Mouse (Mus musculus) ES-E14 (cell line): ENCODE results near the gene Gm14137. TPM values are rescaled to one million over a fixed set of nuclear protein-coding genes. Genes with fewer than 3 reads are reported as not detected.

Source experiments
- DNase-seq: peaks from one replicate; pipeline ENCODE4 v3.0.0-alpha.2; 2013; ENCODE audit warnings: low read depth, low spot score
- H3K27ac ChIP-seq: 2 replicates; pipeline ENCODE4 v1.5.1; 2012; ENCODE audit warnings: low read depth, mild to moderate bottlenecking, low read length, moderate library complexity, mixed read lengths; ENCODE audit not compliant: poor library complexity, insufficient read depth, severe bottlenecking
- H3K36me3 ChIP-seq: 2 replicates; pipeline ENCODE4 v1.6.1; 2012; ENCODE audit warnings: mild to moderate bottlenecking, low read length, moderate library complexity, mixed read lengths; ENCODE audit not compliant: control insufficient read depth, poor library complexity, insufficient read depth, severe bottlenecking
- H3K4me1 ChIP-seq, 2 experiments: fragments of 150-350 bp in 1 of 2; sonication (generic) in 1 of 2; 2 replicates each; pipeline ENCODE4 v1.6.1; 2012; ENCODE audit warnings: low read length in 2 of 2, mild to moderate bottlenecking in 1 of 2, mixed read lengths in 1 of 2; ENCODE audit not compliant: control insufficient read depth in 2 of 2, insufficient read depth in 2 of 2, poor library complexity in 1 of 2
- H3K4me3 ChIP-seq, 2 experiments: fragments of 150-350 bp in 1 of 2; sonication (generic) in 1 of 2; 2 replicates each; pipeline ENCODE4 v1.5.1; 2012; ENCODE audit warnings: low read length in 2 of 2, low read depth in 1 of 2, mild to moderate bottlenecking in 1 of 2, mixed read lengths in 1 of 2; ENCODE audit not compliant: insufficient read depth in 1 of 2, poor library complexity in 1 of 2, severe bottlenecking in 1 of 2
- H3K9ac ChIP-seq: 2 replicates; pipeline ENCODE4 v1.6.1; 2012; ENCODE audit warnings: low read depth, mild to moderate bottlenecking, low read length, mixed read lengths; ENCODE audit not compliant: poor library complexity, insufficient read depth, severe bottlenecking
- H3K9me3 ChIP-seq: fragments of 150-350 bp; sonication (generic); 2 replicates; pipeline ENCODE4 v1.6.1; 2012; ENCODE audit warnings: low read depth, mild to moderate bottlenecking, low read length; ENCODE audit not compliant: control insufficient read depth, insufficient read depth
- CHD2 ChIP-seq: IDR thresholded peaks from 2 replicates; pipeline ENCODE4 v1.6.1; 2014; ENCODE audit warnings: mild to moderate bottlenecking, low read depth, low read length, inconsistent platforms
- HCFC1 ChIP-seq: IDR thresholded peaks from 2 replicates; pipeline ENCODE4 v1.6.1; 2012; ENCODE audit warnings: low read length, inconsistent platforms, borderline replicate concordance; ENCODE audit not compliant: insufficient read depth
- MAFK ChIP-seq: IDR thresholded peaks from 2 replicates; pipeline ENCODE4 v1.6.1; 2014; ENCODE audit warnings: mild to moderate bottlenecking, low read depth, low read length, inconsistent platforms; ENCODE audit not compliant: insufficient read depth
- ZC3H11A ChIP-seq: IDR thresholded peaks from 2 replicates; pipeline ENCODE4 v1.6.1; 2012; ENCODE audit warnings: low read depth, mild to moderate bottlenecking, inconsistent platforms, low read length, borderline replicate concordance
- ZNF384 ChIP-seq: IDR thresholded peaks from 2 replicates; pipeline ENCODE4 v1.6.1; 2012; ENCODE audit warnings: low read depth, low read length, inconsistent platforms
- in situ Hi-C, 2 experiments: fragments of 600-800 bp; cut with MboI; formaldehyde crosslinking; loops; one replicate each; pipeline ENCODE4 v1.15.1; 2025; ENCODE audit warnings: low sequenced_read_pairs in 2 of 2, inconsistent platforms in 1 of 2; ENCODE audit not compliant: unreplicated experiment in 2 of 2
- total RNA-seq: library from RNA; depleted of rRNA; stranded (reverse); fragments of 300-350 nt; gene quantifications from 2 replicates; pipeline ENCODE4 v1.2.3, GENCODE M21; 2012

Gm14137 gene
- total RNA-seq, 1 experiment = 0.45 TPM

DNA sequence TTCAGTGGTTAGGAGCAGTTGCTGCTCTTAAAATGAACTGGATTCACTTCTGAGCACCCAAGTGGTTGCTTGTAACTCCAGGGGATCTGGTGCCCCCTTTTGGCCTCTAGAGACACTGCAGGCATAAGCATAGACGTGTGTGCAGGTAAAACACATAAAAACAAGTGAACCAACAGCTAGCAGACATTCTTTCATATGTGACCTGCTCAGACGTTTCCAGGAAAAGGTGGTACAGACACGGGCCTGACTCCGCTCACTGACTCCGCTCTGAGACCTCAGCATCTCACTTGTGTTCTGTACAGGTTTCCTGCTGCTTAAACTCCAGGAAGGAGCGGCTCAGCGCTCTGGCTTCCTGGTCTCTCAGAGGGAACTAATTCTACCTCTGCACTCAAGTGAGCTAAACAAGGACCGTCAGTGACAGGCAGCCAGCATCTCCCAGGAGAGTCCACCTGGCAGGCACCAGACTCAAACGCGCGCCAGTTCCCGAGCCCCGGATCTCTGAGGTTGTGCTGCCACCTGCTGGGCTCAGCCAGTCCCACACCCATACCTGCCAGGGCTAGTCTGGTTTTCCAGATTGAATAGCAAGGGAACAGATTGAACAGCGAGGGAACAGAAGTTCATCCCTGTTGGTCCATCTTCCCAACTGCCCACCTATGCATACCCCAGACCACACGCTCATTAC lies 14.9 kb downstream of the Gm14137 start:
- Histone ChIP-seq H3K9me3 (no peaks in the 10 kb centered on the region), H3K9ac (peak overlapping the region; percentile 25; the same call in 1 of the 2 replicates), H3K36me3 (no peaks in the 10 kb centered on the region), H3K27ac (peak overlapping the region; percentile 66), H3K4me1 (peaks cover 0 to 8% of the 10 kb centered on the region in 2 experiments; a peak in 2 of 4 replicates), H3K4me3 (peak overlapping the region; percentile 46 to 58)
- peak; percentile 68; the same call in 1 of the 2 replicates for TF ChIP-seq ZC3H11A
- no peak for TF ChIP-seq CHD2
- no peak; the same call in 1 of the 2 replicates for TF ChIP-seq HCFC1
- no peak for TF ChIP-seq MAFK
- TF ChIP-seq ZNF384 = no peak
- in situ Hi-C loops = no loop called here
- DNase-seq = peak; percentile 67

DNA sequence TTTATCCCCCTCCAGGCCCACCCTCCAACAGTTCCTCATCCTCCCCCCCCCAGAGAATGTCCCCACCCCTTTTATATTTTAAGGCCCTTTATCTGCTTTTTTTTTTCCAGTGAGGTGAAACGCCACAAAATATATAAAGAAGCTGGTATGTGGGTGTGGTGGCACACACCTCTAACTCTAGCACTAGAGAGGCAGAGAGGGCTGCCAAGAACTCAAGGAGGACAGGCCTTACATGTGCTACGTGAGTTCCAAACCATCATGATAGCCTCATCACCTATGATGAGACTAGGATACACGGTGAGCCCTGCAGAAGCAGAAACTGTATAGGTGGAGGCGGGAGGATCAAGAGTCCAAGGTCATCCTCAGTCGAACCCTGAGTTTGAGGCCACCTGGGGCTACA lies 16.7 kb downstream of the Gm14137 start:
- in situ Hi-C loops = no loop called here
- DNase-seq = no peak
- Histone ChIP-seq H3K36me3 (no peaks in the 10 kb centered on the region), H3K4me3 (no peak overlapping the region), H3K9me3 (no peaks in the 10 kb centered on the region), H3K9ac (no peak overlapping the region), H3K27ac (no peak overlapping the region), H3K4me1 (peaks cover 0 to 8% of the 10 kb centered on the region in 2 experiments; a peak in 2 of 4 replicates)
- no peak for TF ChIP-seq ZC3H11A
- no peak for TF ChIP-seq HCFC1
- no peak for TF ChIP-seq MAFK
- no peak for TF ChIP-seq ZNF384
- no peak for TF ChIP-seq CHD2

DNA sequence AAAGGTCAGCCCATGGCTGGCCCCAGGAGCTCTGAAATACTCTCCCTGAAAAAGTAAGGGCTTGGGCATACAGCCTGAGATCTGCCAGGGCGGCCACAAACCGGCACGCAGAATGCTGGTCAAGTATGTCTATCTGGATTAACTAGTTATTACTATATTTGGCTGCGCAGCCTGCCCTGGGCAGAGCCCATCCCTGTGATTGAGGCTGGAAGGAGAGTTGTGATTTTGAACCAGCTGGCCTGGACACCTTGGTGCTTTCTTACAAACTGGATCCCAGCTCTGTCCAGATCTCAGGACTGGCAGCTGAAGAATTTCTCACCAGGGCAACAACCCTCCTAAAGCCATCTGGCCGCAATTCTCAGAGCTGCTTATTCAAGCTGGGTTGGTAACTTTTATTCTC lies 19.8 kb downstream of the Gm14137 start:
- in situ Hi-C loops = no loop called here
- no peak for TF ChIP-seq CHD2
- TF ChIP-seq MAFK = no peak
- no peak for TF ChIP-seq ZC3H11A
- no peak for TF ChIP-seq HCFC1
- TF ChIP-seq ZNF384 = no peak
- Histone ChIP-seq H3K36me3 (no peaks in the 10 kb centered on the region), H3K9ac (no peak overlapping the region), H3K4me3 (no peak overlapping the region), H3K27ac (no peak overlapping the region), H3K9me3 (no peaks in the 10 kb centered on the region), H3K4me1 (peaks cover 0 to 11% of the 10 kb centered on the region in 2 experiments; a peak in 2 of 4 replicates)
- DNase-seq = no peak

DNA sequence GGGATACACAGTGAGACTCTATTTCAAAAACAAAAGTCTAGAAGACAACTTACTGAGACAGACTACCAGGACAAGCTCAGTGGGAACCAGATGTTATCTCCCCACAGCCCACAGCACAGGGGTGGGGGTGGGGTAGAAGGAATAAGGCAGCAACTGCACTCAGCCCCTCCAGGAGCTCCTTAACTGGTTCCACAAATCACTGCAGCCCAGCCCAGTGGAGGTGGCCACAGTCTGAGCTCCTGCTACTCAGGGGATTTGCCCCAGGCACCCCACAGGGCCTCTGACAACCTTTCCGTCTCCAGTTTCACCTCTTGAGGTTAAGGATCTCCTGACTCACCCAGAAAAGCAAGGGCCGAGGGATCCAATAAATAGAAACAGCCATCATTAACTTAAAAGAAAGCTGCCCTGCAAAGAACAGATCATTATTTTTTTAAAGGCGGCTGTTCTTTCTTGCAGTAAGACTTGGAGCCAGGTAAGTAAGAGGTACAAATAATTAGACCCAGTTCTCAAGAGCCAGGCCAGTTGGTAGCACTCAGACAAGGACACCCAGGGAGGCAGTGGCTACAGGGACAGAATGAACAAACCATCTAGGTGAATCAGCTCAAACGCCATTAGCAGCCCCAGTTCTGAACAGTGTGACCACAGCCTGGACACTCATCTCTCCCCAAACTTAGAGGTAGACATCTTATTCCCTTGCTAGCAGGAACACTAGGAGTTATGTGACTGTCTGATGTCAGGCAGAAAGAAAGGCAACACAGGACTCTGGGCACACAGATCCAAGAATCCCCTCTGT lies 22.2 kb downstream of the Gm14137 start:
- Histone ChIP-seq H3K4me1 (peaks cover 0 to 9% of the 10 kb centered on the region in 2 experiments; a peak in 2 of 4 replicates), H3K27ac (no peak overlapping the region), H3K9me3 (no peaks in the 10 kb centered on the region), H3K4me3 (no peak overlapping the region), H3K9ac (no peak overlapping the region), H3K36me3 (no peaks in the 10 kb centered on the region)
- in situ Hi-C loops = no loop called here
- no peak for TF ChIP-seq HCFC1
- TF ChIP-seq MAFK = no peak
- no peak for TF ChIP-seq ZC3H11A
- no peak for DNase-seq
